ENCODE assay signal across 13 mouse cellular contexts in genomic region chr12:87652916-87653703, GRCm38 (mm10). TPM values are rescaled to one million over a fixed set of nuclear protein-coding genes. Genes with fewer than 3 reads are reported as not detected.
"Had no signal": no experiment of that assay in that cellular context is flagged by ENCODE, and none has a peak within 500 bp of the region (broad histone marks: within the 10 kb centered on the region; RNA-seq: fewer than 3 reads in every experiment).

No protein-coding gene starts in this region.

RNA-seq across cellular contexts. Expression of gene Gm16381, which starts 8.7 kb away (rescaled TPM):
- total RNA-seq: neutrophil, adult 5-6 weeks had no signal
- polyA plus RNA-seq: neural tube, embryonic 14.5 days; neural tube, embryonic 15.5 days; small intestine, adult 2 months; spleen, adult 2 months; stomach, embryonic 14.5 days; stomach, embryonic 15.5 days; stomach, embryonic 16.5 days; stomach, postnatal 0 days; testis, adult 2 months; thymus, adult 2 months; thymus, postnatal 0 days; urinary bladder, adult 2 months had no signal

RNA-seq across cellular contexts. Expression of gene Gm4027, which starts 34.4 kb away (rescaled TPM):
- total RNA-seq: neutrophil, adult 5-6 weeks had no signal
- polyA plus RNA-seq: neural tube, embryonic 14.5 days; neural tube, embryonic 15.5 days; small intestine, adult 2 months; spleen, adult 2 months; stomach, embryonic 14.5 days; stomach, embryonic 15.5 days; stomach, embryonic 16.5 days; stomach, postnatal 0 days; thymus, adult 2 months; thymus, postnatal 0 days; urinary bladder, adult 2 months had no signal

RNA-seq across cellular contexts. Expression of gene Oog1, which starts 50.6 kb away (rescaled TPM):
- total RNA-seq: neutrophil, adult 5-6 weeks had no signal
- polyA plus RNA-seq: neural tube, embryonic 14.5 days; neural tube, embryonic 15.5 days; small intestine, adult 2 months; spleen, adult 2 months; stomach, embryonic 14.5 days; stomach, embryonic 15.5 days; stomach, embryonic 16.5 days; stomach, postnatal 0 days; thymus, postnatal 0 days; urinary bladder, adult 2 months had no signal
